Mouse (Mus musculus) Muller cell, postnatal 12 days (primary cell): ENCODE measurements at regions not wholly inside any gene's neighbourhood (a gene's known extent, or its start where the extent isn't known, plus 50 kb on each side); places are given as distances from the start of the nearest gene placed in this dataset.

Experiments
- DNase-seq: peaks from one replicate; pipeline ENCODE4 v3.0.0-alpha.2; 2015; ENCODE audit errors: inconsistent ontology term

DNA sequence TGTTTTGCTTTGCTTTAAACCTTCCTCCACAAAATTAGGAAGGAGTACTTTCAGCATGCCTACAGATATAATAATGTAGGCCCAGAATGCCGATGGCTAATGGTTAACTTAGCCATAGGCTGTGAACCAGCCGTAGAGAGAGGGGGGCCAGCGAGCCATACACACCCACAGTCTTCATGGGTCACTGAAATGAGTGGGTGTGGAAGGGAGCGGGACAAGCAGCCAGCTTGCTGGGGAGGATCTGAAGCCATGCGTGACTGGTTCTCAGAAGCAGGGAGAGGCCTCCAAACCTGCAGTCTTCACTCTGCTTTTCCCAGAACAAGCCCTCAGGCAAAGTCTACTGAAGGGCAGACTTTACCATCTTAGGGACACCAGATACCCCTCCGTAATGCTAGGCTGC is 50.8 kb upstream of the Ptpn13 start:
- no peak for DNase-seq

- DNase-seq = no peak
Measured at GRCm38 (mm10) chr5:103373089-103373488, 51.9 kb upstream of the Ptpn13 start.

GRCm38 (mm10) chr5:103370456-103370855 is 54.5 kb upstream of the Ptpn13 start:
- DNase-seq = no peak

DNA sequence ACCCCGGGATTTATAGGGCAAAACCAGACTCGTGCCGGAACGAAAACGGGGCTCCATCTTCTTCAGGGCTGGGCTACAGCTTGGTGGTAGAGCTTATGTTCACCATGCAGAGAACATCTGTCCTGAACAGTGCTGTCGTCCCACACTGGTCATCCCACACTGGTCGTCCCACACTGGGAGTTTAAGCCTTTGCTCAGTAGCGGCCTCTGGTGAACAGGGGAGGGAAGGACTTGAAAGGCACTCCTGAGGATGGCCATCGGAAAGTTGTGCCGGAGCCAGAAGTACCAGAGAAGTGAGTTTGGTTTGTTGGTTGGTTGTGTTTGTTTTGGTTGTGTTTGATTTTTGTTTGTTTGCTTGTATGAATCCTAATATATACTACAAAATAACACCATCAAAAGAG is 56.0 kb upstream of the Ptpn13 start:
- DNase-seq = no peak

DNA sequence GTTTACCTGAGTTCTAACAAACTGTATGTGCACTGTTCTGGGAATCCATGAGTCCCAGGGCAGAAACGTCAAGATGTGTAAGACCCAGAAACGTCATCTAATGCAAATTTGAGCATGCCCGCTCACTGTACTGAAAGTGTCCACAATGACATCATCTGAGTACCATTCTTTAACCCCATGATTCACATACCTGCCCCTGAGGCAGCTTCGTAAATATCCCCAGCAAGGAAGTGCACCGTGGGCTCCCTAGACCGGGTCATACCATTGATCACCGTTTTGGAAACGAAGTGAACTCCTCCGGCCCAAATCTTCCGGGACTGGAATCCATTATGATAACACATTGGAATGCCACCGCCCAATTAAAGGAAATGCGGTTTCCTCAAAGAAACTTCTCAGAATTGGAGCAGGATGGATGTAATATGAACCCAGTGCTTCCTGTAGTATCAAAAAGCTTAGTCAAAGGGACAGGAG is 57.8 kb upstream of the Ptpn13 start:
- peak; percentile 43 for DNase-seq

DNA sequence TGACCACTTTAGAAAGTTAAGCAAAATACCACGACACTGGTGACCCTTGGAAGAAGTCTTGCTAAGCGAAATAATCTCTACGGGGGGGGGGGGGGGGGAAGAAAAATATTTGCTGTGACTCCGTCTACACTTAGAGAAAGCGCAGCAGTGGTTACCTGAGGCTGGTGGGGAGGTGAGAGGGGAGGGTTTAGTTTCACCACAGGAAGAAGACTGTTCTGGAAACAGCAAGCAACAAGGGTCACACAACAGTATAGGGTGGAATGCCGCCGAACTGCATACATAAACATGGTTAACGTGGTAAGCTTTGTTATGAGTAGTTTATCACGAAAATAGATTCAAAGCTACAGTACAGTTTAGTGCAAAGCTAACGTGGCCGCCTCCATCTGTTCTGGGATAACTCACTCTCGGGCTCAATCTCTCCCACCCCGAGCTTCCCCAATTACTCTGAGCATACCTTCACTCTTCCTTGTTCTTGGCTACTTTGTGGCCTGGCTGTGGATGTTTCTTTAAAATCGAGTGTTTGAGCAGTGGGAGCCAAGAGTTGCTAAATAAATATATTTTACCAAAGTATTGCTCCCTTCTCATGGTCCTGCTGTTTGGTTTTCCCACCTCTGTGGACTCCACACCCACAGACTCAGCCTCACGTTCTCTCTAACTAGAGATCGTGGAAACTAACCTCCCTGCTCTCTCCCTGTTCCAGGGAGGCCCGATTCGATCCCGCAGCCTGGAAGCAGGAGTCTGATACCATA is 59.1 kb upstream of the Ptpn13 start:
- DNase-seq = no peak

GRCm38 (mm10) chr5:103364791-103365699 is 59.9 kb upstream of the Ptpn13 start:
- peak; percentile 89 for DNase-seq

- no peak for DNase-seq
Measured at GRCm38 (mm10) chr5:103360775-103361247, 64.2 kb upstream of the Ptpn13 start.

GRCm38 (mm10) chr5:103360360-103360759 is 64.6 kb upstream of the Ptpn13 start:
- DNase-seq = no peak

DNA sequence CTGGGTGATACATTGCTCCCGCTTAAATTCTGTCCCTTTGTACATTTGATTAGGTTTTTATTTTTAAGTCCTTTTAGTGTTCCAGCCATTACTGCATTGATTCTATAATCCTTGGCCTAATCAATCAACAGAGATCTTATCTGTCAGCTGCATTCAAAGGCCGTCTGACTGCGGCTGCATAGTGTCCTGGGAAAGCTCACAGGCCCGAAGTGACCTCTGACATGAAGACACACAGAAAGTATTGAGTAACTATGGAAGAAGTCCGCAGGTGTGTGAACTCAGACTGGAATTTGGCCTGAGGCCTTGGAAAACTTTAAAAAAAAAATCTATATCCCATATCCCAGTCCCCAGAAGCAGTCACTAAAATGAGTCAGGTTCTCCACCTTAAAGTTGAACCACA is 67.4 kb upstream of the Ptpn13 start:
- no peak for DNase-seq

- DNase-seq = peak; percentile 54
Measured at GRCm38 (mm10) chr5:103356500-103356899, 68.5 kb upstream of the Ptpn13 start.

DNA sequence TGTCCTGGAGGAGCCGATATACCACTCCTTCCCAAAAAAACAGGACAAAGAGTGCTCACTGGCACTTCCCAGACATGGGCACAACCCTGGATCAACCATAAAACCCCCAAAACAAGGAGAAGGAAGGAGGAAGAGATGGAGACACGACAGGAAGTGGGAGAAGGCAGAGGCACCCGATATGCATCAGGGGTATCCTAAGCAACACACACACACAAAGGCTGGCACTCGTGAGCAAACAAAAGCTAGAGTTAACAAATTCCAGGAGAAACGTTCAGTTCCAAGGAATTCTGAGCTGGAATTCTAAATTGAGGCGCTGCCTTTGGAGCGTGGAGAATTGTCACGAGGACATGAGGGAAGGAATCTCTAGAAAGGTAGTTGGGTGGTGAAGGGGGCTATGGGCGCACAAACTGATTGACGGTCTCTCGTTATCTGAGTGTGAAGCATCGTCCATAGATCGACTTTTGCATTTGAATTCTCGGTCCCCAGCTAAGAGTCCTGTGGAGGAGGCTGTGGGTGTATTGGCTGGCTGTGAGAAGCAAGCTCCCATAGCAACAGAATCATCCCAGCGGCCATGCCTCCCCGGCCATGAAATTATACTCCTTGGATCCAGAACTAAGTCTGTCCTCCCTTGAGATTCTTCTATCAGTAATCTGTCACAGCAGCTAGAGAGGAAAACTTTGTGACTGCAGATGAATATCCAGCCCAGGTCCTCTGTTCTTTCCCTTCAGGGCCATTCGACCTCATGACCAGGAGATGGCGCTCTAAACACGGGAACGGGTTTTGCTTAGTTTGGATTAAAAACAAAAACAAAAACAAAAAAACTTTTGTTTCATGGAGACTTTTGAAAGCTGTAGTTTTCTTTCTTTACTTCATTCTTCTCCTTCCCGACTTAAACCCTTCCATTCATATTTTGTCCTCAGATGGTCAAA is 69.4 kb upstream of the Ptpn13 start:
- DNase-seq = peak; percentile 36

GRCm38 (mm10) chr5:103343869-103344268 is 81.1 kb upstream of the Ptpn13 start:
- no peak for DNase-seq

- DNase-seq = peak; percentile 39
Measured at GRCm38 (mm10) chr5:103341456-103341855, 83.5 kb upstream of the Ptpn13 start.

- DNase-seq = no peak
Measured at GRCm38 (mm10) chr5:103340626-103341025, 84.4 kb upstream of the Ptpn13 start.

GRCm38 (mm10) chr5:103336689-103337490 is 88.1 kb upstream of the Ptpn13 start:
- DNase-seq = no peak

DNA sequence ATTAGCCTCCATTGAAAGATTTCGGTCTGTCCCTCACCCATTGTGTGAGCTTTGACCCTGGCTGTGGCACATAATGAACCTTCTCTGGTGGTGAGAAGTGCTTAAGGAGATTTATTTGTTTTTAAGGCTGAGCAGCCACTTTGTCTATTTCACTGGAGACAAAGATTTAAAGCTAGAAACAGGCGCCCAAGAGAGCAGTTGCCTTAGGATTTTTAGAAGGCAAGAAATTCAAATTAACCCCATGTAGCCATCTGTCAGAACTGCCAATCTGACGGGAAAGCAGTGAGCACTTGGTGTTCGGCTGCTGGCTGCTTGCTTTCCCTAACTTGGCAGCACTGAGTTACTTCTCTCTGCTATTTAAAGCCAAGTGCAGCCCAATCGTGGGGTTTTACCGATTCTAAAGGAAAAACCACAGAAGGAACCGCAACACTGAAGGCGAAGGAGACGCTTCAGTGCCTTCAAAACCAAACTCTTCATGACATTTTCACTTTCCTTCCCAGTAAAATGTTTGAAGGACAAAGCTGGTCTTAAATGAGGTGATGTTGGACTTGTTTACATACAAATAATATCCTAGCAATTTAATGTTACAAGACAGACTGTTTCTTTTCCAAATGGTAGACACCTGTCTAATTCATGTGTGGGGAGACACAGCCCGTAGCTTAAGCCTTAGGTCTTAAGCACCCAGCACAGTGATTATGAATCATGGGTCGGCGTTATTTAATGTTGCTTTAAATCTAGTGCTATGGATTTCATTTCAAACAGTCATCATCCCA is 88.9 kb upstream of the Ptpn13 start:
- no peak for DNase-seq

DNA sequence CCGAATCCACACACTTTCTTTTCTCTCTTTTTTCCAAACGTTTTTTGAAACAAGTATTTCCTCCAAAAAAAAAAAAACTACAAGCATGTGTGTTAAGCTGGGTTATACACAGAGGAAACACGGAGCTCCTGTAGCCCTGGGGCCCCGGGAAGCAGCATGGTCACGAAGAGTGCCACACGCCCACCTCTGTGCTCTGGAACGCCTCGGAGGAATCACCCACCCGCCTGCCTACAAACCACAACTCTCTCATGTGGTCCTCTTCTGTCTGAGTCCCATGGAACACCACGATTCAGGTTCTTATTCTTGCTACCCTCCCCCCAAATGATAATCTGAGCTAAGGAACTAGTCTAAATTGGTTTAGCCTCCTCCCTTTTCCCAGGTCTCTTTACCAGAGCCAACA is 98.6 kb upstream of the Ptpn13 start:
- DNase-seq = no peak

DNA sequence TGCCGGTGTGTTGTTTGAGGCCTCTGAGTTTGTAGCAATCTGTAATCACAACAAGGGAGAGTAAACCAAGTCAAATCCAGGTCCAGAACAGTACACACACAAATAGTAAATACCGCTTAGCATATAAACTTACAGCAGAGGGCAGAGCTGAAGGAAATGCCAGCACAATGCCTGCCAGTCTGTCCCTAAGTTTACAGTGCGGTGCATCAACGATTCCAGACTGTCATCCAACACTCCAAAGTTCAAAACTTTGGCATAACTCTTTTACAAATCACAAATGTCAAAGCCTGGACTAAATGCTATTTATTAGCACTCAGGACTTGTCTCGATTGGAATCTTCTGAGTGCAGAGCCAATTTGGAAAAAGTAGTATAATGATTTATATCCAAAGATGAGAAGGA is 104.7 kb upstream of the Ptpn13 start:
- no peak for DNase-seq
